Mouse (Mus musculus) myocyte (in vitro differentiated cells): ENCODE data around the gene Fscn2.

Source experiments
- CEBPB ChIP-seq: IDR thresholded peaks from 2 replicates; pipeline ENCODE4 v1.6.1; 2011; ENCODE audit warnings: mild to moderate bottlenecking, moderate library complexity; ENCODE audit not compliant: poor library complexity, insufficient read depth, severe bottlenecking
- E2F4 ChIP-seq: IDR thresholded peaks from one replicate; pipeline ENCODE4 v1.6.1; 2011; ENCODE audit warnings: mild to moderate bottlenecking, control low read depth, moderate library complexity; ENCODE audit not compliant: insufficient read depth
- MAX ChIP-seq: IDR thresholded peaks from one replicate; pipeline ENCODE4 v1.6.1; 2011; ENCODE audit warnings: low read depth, mild to moderate bottlenecking, control low read depth
- MYOD1 ChIP-seq, 3 experiments: IDR thresholded peaks; one replicate each; pipeline ENCODE4 v1.6.1; 2011; ENCODE audit warnings: control low read depth in 2 of 3, low read depth in 2 of 3, mild to moderate bottlenecking in 2 of 3, moderate library complexity in 1 of 3; ENCODE audit not compliant: insufficient read length in 2 of 3, control insufficient read depth in 1 of 3
- MYOG ChIP-seq, 3 experiments: IDR thresholded peaks; one replicate each; pipeline ENCODE4 v1.6.1; 2011; ENCODE audit warnings: control low read depth in 2 of 3, low read depth in 2 of 3, mild to moderate bottlenecking in 2 of 3; ENCODE audit not compliant: insufficient read length in 2 of 3, control insufficient read depth in 1 of 3, insufficient read depth in 1 of 3
- POLR2A ChIP-seq: IDR thresholded peaks from one replicate; pipeline ENCODE4 v1.6.1; 2011; ENCODE audit warnings: low read depth, mild to moderate bottlenecking, control low read depth, moderate library complexity; ENCODE audit not compliant: insufficient read length
- POLR2AphosphoS2 ChIP-seq: IDR thresholded peaks from one replicate; pipeline ENCODE4 v1.6.1; 2011; ENCODE audit warnings: low read depth, control low read depth; ENCODE audit not compliant: insufficient read length
- REST ChIP-seq: IDR thresholded peaks from one replicate; pipeline ENCODE4 v1.6.1; 2011; ENCODE audit warnings: mild to moderate bottlenecking, control low read depth, moderate library complexity; ENCODE audit not compliant: insufficient read depth, insufficient read length
- TCF12 ChIP-seq: IDR thresholded peaks from one replicate; pipeline ENCODE4 v1.6.1; 2011; ENCODE audit warnings: mild to moderate bottlenecking, control low read depth; ENCODE audit not compliant: poor library complexity, insufficient read depth, severe bottlenecking
- TCF3 ChIP-seq: IDR thresholded peaks from one replicate; pipeline ENCODE4 v1.6.1; 2011; ENCODE audit warnings: low read depth, control low read depth; ENCODE audit not compliant: insufficient read length
- USF1 ChIP-seq: IDR thresholded peaks from one replicate; pipeline ENCODE4 v1.6.1; 2011; ENCODE audit warnings: low read depth, mild to moderate bottlenecking, control low read depth, moderate library complexity

DNA sequence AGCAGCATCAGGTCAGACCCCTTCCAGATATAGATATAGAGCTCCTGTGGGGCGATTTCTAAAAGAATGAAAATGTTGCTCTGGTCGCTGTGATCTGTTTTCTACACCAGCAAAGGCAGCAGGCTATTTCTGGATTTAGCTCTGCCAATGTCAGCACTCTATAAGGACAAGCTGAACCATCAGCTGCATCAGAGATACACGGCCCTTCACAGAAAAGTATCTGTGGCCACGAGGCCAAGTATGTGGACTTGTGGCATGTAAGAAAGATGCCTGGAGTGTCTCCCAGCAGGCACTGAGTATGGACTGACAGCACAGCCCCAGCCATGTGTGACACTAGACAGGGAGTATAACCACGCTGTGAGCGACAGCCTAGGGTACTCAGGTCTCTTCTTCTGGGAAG, 25.3 kb downstream of the Fscn2 start:
- no peak for TF ChIP-seq TCF12
- TF ChIP-seq MYOD1 (IDR thresholded peaks at IDR 0.05; ENCODE audit: control insufficient read depth in 1 of 3, insufficient read length in 2 of 3, low read depth in 2 of 3), result no peak
- TF ChIP-seq USF1, result no peak
- no peak for TF ChIP-seq E2F4
- no peak for TF ChIP-seq POLR2A
- no peak for TF ChIP-seq POLR2AphosphoS2
- TF ChIP-seq MAX, result no peak
- no peak for TF ChIP-seq MYOG (IDR thresholded peaks at IDR 0.05; ENCODE audit: control insufficient read depth in 1 of 3, insufficient read depth in 1 of 3, insufficient read length in 2 of 3, low read depth in 2 of 3)
- no peak for TF ChIP-seq CEBPB
- TF ChIP-seq TCF3, result no peak
- TF ChIP-seq REST, result no peak
